Mouse (Mus musculus): ENCODE measurements around the gene 2610528A11Rik.

- TF ChIP-seq POLR2A (IDR thresholded peaks at IDR 0.05; ENCODE audit: borderline replicate concordance, insufficient read depth, low read length) (no peak), CTCF (IDR thresholded peaks at IDR 0.05; ENCODE audit: borderline replicate concordance, insufficient read depth, low read depth, low read length) (no peak)
Measured at GRCm38 (mm10) chr14:37154391-37154790, 40.6 kb upstream of the 2610528A11Rik start.

All from cerebellum, adult 2 months (tissue).